Mouse (Mus musculus) erythroblast, embryonic 14.5 days (primary cell): ENCODE results near the gene Acp7. TPM values are rescaled to one million over a fixed set of nuclear protein-coding genes. Genes with fewer than 3 reads are reported as not detected.

Experiments
- H3K27me3 ChIP-seq: 2 replicates; pipeline ENCODE4 v1.6.1; 2012; ENCODE audit warnings: inconsistent platforms; ENCODE audit not compliant: control insufficient read depth
- H3K36me3 ChIP-seq: 2 replicates; pipeline ENCODE4 v1.6.1; 2012; ENCODE audit warnings: mild to moderate bottlenecking, inconsistent platforms; ENCODE audit not compliant: control insufficient read depth
- H3K4me1 ChIP-seq: 2 replicates; pipeline ENCODE4 v1.6.1; 2012; ENCODE audit warnings: inconsistent platforms; ENCODE audit not compliant: control insufficient read depth
- H3K4me3 ChIP-seq: replicated peaks from 2 replicates; pipeline ENCODE3; 2012; ENCODE audit warnings: moderate library complexity, mild to moderate bottlenecking, inconsistent platforms
- H3K9me3 ChIP-seq: 2 replicates; pipeline ENCODE4 v1.6.1; 2012; ENCODE audit warnings: low read length, inconsistent platforms, mixed read lengths; ENCODE audit not compliant: control insufficient read depth
- GATA1 ChIP-seq: IDR thresholded peaks from 2 replicates; pipeline ENCODE4 v1.6.1; 2012; ENCODE audit warnings: low read length, inconsistent platforms, mixed read lengths
- TAL1 ChIP-seq: IDR thresholded peaks from 3 replicates; pipeline ENCODE4 v1.6.1; 2012; ENCODE audit warnings: low read length, inconsistent platforms, mixed read lengths
- polyA plus RNA-seq: library from polyadenylated mRNA; stranded (reverse); fragments of >175 nt; gene quantifications from 2 replicates; pipeline ENCODE4 v1.2.3, GENCODE M21; 2012

Acp7 gene
- polyA plus RNA-seq, 1 experiment = not detected

DNA sequence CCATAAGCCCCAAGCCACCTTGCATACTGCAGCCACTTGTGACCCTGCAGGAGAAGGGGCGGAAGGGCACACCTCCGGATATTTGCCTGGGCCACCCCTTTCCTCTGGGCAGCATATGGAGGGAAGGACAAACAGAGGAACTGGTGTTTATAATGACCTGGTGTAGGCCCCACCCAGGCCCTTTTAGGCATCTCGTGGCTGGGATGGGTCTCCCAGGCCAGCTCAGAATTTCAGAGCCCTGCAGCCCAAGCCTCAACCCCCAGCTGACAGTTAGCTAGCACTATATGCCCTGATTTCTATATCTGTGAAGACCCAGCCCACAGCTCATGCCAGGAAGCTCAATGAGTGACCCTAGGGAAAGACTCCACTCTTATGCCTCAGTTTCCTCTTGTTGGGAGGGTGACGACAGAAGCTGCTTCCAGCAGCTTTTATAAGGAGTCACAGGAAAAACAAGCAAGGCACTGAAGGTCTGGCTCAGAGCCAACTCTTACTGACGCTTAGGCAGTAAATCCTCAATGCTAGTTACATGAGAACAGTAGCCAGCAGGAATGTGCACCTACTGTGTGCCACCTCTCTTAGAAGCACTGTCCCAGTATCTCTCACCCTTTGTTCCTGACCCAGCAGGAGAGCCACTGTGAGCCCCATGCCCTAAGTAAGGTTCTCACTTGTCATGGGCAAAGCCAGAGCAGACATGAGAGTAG lies 60.0 kb downstream of the Acp7 start:
- Histone ChIP-seq H3K36me3 (peaks cover 88% of the 10 kb centered on the region), H3K27me3 (no peaks in the 10 kb centered on the region), H3K9me3 (no peaks in the 10 kb centered on the region), H3K4me3 (no peak overlapping the region), H3K4me1 (peaks cover 71% of the 10 kb centered on the region)
- TF ChIP-seq TAL1 (no peak), GATA1 (no peak)

DNA sequence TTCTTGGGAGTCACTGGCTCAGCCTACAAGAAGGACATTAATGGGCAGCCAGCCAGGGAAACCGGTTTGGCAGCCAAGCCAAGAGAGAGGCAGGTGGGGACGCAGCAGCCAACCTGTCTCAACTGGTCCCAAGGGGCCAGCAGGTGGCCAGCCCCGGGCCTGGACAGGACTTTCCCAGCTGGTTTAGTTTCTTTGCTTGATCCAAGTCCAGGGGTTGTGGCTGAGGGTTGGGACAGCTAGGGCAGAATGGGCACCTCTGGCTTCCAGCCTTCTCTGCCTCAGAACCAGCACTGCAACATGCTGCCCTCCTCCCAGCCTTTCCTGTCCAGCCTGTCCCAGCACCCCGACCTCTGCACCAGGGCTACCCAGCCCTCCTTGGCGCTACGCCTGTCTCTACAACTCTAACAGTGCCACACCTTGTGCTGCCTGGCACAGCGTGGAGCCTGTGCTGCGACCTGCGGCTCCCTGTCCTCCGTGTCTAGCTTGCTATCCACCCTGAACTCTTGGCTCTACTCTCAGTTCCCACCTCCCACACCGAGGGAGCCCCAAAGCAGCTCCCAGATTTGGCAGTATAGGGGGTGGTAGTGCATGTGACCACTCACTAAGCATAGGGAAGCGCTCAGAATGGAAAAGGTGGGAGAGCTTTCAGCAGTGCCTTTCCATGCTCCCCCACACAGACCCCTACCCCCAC lies 60.7 kb downstream of the Acp7 start:
- no peak for TF ChIP-seq GATA1
- no peak for TF ChIP-seq TAL1
- peaks cover 64% of the 10 kb centered on the region for H3K4me1 ChIP-seq
- no peaks in the 10 kb centered on the region for H3K27me3 ChIP-seq
- H3K4me3 ChIP-seq = no peak overlapping the region
- peaks cover 88% of the 10 kb centered on the region for H3K36me3 ChIP-seq
- no peaks in the 10 kb centered on the region for H3K9me3 ChIP-seq

DNA sequence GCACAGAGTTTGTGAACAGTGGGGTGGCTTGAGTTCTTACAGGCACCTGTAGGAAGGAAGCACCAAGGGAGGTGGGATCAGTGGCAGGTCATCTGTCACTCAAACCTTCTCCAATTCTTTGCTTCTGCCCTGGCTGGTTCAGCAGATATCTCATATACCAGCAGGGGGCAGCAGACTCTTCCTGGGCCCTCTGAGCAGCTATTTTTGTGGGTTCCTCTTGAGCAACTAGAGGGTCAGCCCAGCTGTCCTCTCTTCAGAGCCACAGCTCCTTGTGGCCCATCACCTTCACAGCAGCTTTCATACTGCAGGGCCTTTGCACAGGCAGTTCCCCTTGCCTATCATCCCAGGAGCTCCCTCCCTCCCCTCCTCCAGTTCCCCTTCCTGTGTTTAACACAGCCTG lies 62.9 kb downstream of the Acp7 start:
- TF ChIP-seq GATA1 (no peak), TAL1 (no peak)
- Histone ChIP-seq H3K36me3 (peaks cover 88% of the 10 kb centered on the region), H3K4me3 (no peak overlapping the region), H3K9me3 (no peaks in the 10 kb centered on the region), H3K27me3 (no peaks in the 10 kb centered on the region), H3K4me1 (peaks cover 42% of the 10 kb centered on the region)

DNA sequence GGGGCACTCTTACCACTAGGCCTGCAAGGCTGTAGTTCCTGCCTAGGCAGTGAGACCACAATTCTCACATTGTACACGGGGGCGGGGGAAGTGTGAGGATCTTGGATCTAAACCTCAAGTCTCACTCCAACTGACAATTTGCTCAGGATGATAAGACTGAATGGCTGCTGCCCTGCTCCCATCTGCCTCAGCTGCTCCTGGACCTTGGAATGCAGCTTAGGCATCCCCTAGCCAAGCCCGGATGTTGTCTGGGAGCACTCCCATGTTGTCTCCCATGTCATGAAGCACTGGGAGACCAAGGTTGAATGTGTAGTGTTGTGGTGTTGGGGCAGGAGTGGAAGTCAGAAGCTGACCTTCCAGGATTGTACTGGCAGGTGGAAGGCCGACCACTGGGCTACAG lies 63.6 kb downstream of the Acp7 start:
- Histone ChIP-seq H3K27me3 (no peaks in the 10 kb centered on the region), H3K36me3 (peaks cover 88% of the 10 kb centered on the region), H3K4me1 (peaks cover 35% of the 10 kb centered on the region), H3K4me3 (no peak overlapping the region), H3K9me3 (no peaks in the 10 kb centered on the region)
- no peak for TF ChIP-seq GATA1
- no peak for TF ChIP-seq TAL1

DNA sequence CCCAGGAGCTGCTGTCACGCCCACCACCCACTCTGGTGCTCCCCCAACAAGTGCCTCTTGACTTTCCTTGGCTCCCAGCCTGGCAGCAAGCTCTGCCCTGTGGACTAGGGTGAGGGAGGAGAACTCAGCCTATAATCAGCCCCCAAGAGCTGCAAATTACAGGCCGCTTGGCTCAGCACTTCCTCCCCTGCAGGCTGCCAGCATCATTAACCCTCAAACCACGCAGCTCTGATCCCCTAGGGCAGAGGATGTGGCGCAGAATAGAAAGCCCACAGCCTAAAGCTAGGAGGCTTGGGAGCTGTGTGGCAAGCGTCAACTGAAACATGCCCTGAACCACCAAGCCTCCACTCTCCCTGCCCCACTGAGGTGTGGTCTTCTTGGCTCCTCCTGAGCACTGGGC lies 65.7 kb downstream of the Acp7 start:
- Histone ChIP-seq H3K36me3 (peaks cover 99% of the 10 kb centered on the region), H3K27me3 (no peaks in the 10 kb centered on the region), H3K4me3 (no peak overlapping the region), H3K4me1 (peaks cover 15% of the 10 kb centered on the region), H3K9me3 (no peaks in the 10 kb centered on the region)
- no peak for TF ChIP-seq TAL1
- no peak for TF ChIP-seq GATA1

DNA sequence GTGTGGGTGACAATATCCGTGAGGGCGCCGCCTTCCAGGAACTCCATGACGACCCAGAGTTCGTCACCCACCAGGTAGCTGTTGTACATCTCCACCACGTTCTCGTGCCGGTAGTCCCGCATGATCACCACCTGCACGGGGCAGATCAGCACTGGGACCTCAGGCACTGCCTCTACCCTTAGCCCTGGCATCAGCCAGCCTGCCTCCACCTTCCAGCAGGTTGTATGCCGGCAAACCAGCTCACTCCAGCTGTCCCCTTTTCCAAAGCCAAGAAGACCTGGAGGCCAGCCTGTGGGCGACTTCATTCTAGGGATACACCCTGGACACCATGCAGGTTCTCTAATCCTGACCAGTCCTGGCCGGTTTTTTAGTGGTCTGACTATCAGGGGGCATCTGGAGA lies 68.2 kb downstream of the Acp7 start:
- no peaks in the 10 kb centered on the region for H3K9me3 ChIP-seq
- no peak overlapping the region for H3K4me3 ChIP-seq
- peaks cover 8% of the 10 kb centered on the region for H3K4me1 ChIP-seq
- no peaks in the 10 kb centered on the region for H3K27me3 ChIP-seq
- peaks cover 97% of the 10 kb centered on the region for H3K36me3 ChIP-seq
- TF ChIP-seq GATA1 (no peak), TAL1 (no peak)

DNA sequence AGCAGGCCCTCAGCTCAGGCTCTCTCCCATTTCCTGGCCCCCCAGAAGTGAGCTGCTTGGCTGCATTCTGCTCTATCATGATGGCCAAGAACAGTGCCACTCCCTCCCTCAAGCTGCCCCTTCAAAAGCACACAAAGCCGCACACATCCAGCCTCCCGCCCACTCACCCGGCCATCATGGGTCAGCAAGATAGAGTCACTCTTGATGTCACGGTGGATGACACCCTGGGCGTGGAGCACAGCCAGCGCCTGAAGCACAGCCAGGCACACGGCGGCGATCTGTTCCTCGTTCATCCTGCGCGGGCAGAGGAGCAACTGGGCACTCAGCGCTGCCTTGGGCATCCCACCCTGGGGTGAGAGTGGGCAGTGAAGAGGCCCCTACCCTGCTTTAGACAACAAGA lies 68.8 kb downstream of the Acp7 start:
- Histone ChIP-seq H3K27me3 (no peaks in the 10 kb centered on the region), H3K4me3 (no peak overlapping the region), H3K36me3 (peaks cover 95% of the 10 kb centered on the region), H3K9me3 (no peaks in the 10 kb centered on the region), H3K4me1 (peaks cover 11% of the 10 kb centered on the region)
- TF ChIP-seq GATA1 (no peak), TAL1 (no peak)

DNA sequence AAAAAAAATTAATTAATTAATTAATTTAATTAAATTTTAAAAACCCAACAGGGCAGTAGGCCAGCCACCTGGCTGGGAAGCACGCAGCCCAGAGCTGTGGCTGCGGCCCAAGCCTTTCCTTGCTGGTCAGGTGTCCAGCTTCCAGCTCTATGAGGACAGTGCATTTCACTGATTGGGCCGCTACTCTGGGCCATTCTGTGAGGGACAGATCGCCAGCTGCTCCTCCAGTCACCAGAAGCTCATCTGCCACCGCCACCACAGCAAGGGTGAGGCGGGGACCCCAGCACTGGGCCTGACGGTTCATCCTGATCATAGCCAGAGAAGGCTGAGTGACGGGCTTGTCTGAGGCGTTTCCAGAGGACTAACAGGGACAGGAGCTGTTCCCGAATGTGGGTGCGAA lies 69.2 kb downstream of the Acp7 start:
- Histone ChIP-seq H3K9me3 (no peaks in the 10 kb centered on the region), H3K4me3 (no peak overlapping the region), H3K4me1 (peaks cover 12% of the 10 kb centered on the region), H3K36me3 (peaks cover 93% of the 10 kb centered on the region), H3K27me3 (no peaks in the 10 kb centered on the region)
- TF ChIP-seq TAL1 (no peak), GATA1 (no peak)

DNA sequence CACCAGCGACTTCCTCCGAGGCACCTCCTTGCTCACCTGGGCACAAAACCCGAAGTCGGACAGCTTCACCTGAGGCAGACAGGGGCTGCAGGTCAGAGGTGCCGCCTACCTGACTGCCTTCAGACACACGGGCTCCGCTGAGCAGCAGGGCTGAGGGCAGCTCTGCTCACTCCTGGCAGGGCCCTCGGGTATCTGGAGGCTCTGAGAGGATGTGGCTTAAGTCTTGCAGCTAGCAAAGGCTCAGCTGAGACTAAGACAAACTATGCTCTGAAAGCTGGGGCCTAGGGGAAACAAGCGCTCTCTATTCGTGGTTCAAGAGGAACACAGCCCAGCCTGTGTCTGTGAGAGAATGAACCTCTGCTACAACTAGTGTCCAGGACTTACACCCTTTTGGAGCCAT lies 70.3 kb downstream of the Acp7 start:
- Histone ChIP-seq H3K4me3 (no peak overlapping the region), H3K9me3 (no peaks in the 10 kb centered on the region), H3K36me3 (peaks cover 82% of the 10 kb centered on the region), H3K4me1 (peaks cover 13% of the 10 kb centered on the region), H3K27me3 (no peaks in the 10 kb centered on the region)
- TF ChIP-seq GATA1 (no peak), TAL1 (no peak)

DNA sequence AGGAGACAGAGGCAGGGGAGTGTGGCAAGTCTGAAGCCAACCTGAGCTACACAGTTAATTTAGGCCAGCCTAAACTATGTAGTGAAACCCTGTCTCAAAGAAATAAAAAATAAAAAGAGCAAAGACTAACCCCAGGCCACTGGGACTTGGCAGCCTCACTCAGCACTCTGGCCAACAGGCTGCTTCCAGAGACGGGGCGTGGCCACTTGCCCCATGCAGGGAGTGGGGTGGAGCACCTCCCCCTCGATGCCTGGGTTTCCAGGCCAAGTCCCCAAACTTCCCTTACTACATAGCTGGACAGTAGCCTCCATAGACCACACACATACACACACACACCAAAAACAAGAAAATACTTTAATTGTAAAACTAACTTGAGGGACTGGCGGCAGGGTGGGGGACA lies 72.6 kb downstream of the Acp7 start:
- Histone ChIP-seq H3K9me3 (no peaks in the 10 kb centered on the region), H3K4me3 (no peak overlapping the region), H3K27me3 (no peaks in the 10 kb centered on the region), H3K36me3 (peaks cover 59% of the 10 kb centered on the region), H3K4me1 (peaks cover 13% of the 10 kb centered on the region)
- TF ChIP-seq TAL1 (no peak), GATA1 (no peak)
